Mouse (Mus musculus) hindbrain, embryonic 11.5 days (tissue): ENCODE measurements around the gene Hinfp. TPM values are rescaled to one million over a fixed set of nuclear protein-coding genes. Genes with fewer than 3 reads are reported as not detected.

ENCODE experiments used
- ATAC-seq: fragments of 200-750 bp; cut with Nextera tagmentation; 2 replicates; pipeline ENCODE4 v1.8.0; 2017; ENCODE audit warnings: mild to moderate bottlenecking, moderate TSS enrichment, moderate library complexity; ENCODE audit not compliant: low FRiP score
- DNase-seq: peaks from one replicate; pipeline ENCODE4 v3.0.0-alpha.2; 2015; ENCODE audit warnings: low spot score
- H3K27ac ChIP-seq: fragments of 300-500 bp; sonication (generic); 2 replicates; pipeline ENCODE4 v1.5.1; 2014; ENCODE audit warnings: mild to moderate bottlenecking, low read depth, low read length
- H3K27me3 ChIP-seq: fragments of 300-500 bp; sonication (generic); 2 replicates; pipeline ENCODE4 v1.6.1; 2014; ENCODE audit warnings: mild to moderate bottlenecking, low read length, moderate library complexity, mixed read lengths; ENCODE audit not compliant: control insufficient read depth, insufficient read depth
- H3K36me3 ChIP-seq: fragments of 300-500 bp; sonication (generic); 2 replicates; pipeline ENCODE4 v1.6.1; 2014; ENCODE audit warnings: mild to moderate bottlenecking, low read length, moderate library complexity, mixed read lengths; ENCODE audit not compliant: control insufficient read depth, insufficient read depth
- H3K4me1 ChIP-seq: fragments of 300-500 bp; sonication (generic); replicated peaks from 2 replicates; pipeline ENCODE4 v1.6.1; 2014; ENCODE audit warnings: low read length, mixed read lengths; ENCODE audit not compliant: control insufficient read depth, insufficient read depth
- H3K4me2 ChIP-seq: fragments of 300-500 bp; sonication (generic); replicated peaks from 2 replicates; pipeline ENCODE4 v1.6.1; 2014; ENCODE audit warnings: mild to moderate bottlenecking, low read depth, low read length
- H3K4me3 ChIP-seq: fragments of 300-500 bp; sonication (generic); 2 replicates; pipeline ENCODE4 v1.5.1; 2014; ENCODE audit warnings: low read depth, low read length
- H3K9ac ChIP-seq: fragments of 300-500 bp; sonication (generic); 2 replicates; pipeline ENCODE4 v1.6.1; 2014; ENCODE audit warnings: low read depth, low read length
- H3K9me3 ChIP-seq: fragments of 300-500 bp; sonication (generic); 2 replicates; pipeline ENCODE4 v1.6.1; 2016; ENCODE audit warnings: low read length; ENCODE audit not compliant: control insufficient read depth
- WGBS: fragments of 180-500 bp; shearing (Covaris S2); extraction: QIAGEN DNeasy Blood & Tissue Kit; methylation state at CpG from one replicate; pipeline ENCODE4 v1.1.7; 2014; 5-methylcytosine and 5-hydroxymethylcytosine counted together
- polyA plus RNA-seq: library from polyadenylated mRNA; unstranded; fragments of >200 nt; fragmentation: Nextera tagmentation; extraction: Ambion mirVana; gene quantifications from 2 replicates; pipeline ENCODE4 v1.2.1, GENCODE M21; 2014

The Hinfp gene
- polyA plus RNA-seq, 1 experiment from 2014 or later: 23.2 TPM

- H3K4me2 ChIP-seq: no peak within 1 kb of the TSS
- 76% methylated on average over 10 of the region's 10 CpGs for WGBS
- ATAC-seq: no peak
- no peaks in the 10 kb centered on the region for H3K27me3 ChIP-seq
- no peak within 1 kb of the TSS for H3K9ac ChIP-seq
- DNase-seq: no peak
- H3K4me1 ChIP-seq: no peaks in the 10 kb centered on the region; the same call in none of the 2 replicates
- no peak within 1 kb of the TSS for H3K4me3 ChIP-seq
- H3K27ac ChIP-seq: no peak within 1 kb of the TSS
- no peaks in the 10 kb centered on the region for H3K36me3 ChIP-seq
- H3K9me3 ChIP-seq: no peaks in the 10 kb centered on the region
Measured at GRCm38 (mm10) chr9:44251314-44251713, 54.2 kb downstream of the Hinfp start, which contains the start of gene Pdzd3. Pdzd3 (minus strand) TSS chr9:44251471.

- no peak for DNase-seq
- no peak overlapping the region for H3K27ac ChIP-seq
Measured at GRCm38 (mm10) chr9:44250445-44250844, 55.0 kb downstream of the Hinfp start.

GRCm38 (mm10) chr9:44249181-44250146, 56.0 kb downstream of the Hinfp start:
- 0 out of 2 replicates have a peak, but pooled peaks have one; percentile 33 for ATAC-seq
- no peaks in the 10 kb centered on the region; the same call in 1 of the 2 replicates for H3K4me1 ChIP-seq
- H3K4me3 ChIP-seq: no peak overlapping the region
- H3K9ac ChIP-seq: no peak overlapping the region
- H3K36me3 ChIP-seq: no peaks in the 10 kb centered on the region
- no peak overlapping the region for H3K4me2 ChIP-seq
- WGBS: 47% methylated on average over 26 of the region's 26 CpGs
- H3K27me3 ChIP-seq: no peaks in the 10 kb centered on the region
- no peaks in the 10 kb centered on the region for H3K9me3 ChIP-seq
- peak; percentile 62 for DNase-seq
- no peak overlapping the region for H3K27ac ChIP-seq

More at GRCm38 (mm10) chr9:44250445-44250844, 55.0 kb downstream of the Hinfp start:
- ATAC-seq: no peak
- no peak overlapping the region for H3K9ac ChIP-seq
- no peaks in the 10 kb centered on the region for H3K27me3 ChIP-seq
- no peak overlapping the region for H3K4me2 ChIP-seq
- no peak overlapping the region for H3K4me3 ChIP-seq
- no peaks in the 10 kb centered on the region for H3K9me3 ChIP-seq
- 56% methylated on average over 4 of the region's 4 CpGs for WGBS
- no peaks in the 10 kb centered on the region; the same call in none of the 2 replicates for H3K4me1 ChIP-seq
- H3K36me3 ChIP-seq: no peaks in the 10 kb centered on the region

- Histone ChIP-seq H3K4me3 (no peak overlapping the region), H3K36me3 (no peaks in the 10 kb centered on the region), H3K9ac (no peak overlapping the region), H3K9me3 (no peaks in the 10 kb centered on the region), H3K27ac (no peak overlapping the region), H3K4me2 (no peak overlapping the region), H3K27me3 (no peaks in the 10 kb centered on the region), H3K4me1 (no peaks in the 10 kb centered on the region; the same call in 1 of the 2 replicates)
- WGBS: 88% methylated on average over 6 of the region's 6 CpGs
- no peak for DNase-seq
- no peak for ATAC-seq
Measured at GRCm38 (mm10) chr9:44247907-44248306, 57.6 kb downstream of the Hinfp start.

- H3K4me1 ChIP-seq: no peaks in the 10 kb centered on the region
- no peaks in the 10 kb centered on the region for H3K9me3 ChIP-seq
- H3K9ac ChIP-seq: no peak overlapping the region
- no peak overlapping the region for H3K27ac ChIP-seq
- H3K36me3 ChIP-seq: no peaks in the 10 kb centered on the region
- H3K4me3 ChIP-seq: no peak overlapping the region
- no peak for ATAC-seq
- H3K27me3 ChIP-seq: no peaks in the 10 kb centered on the region
- no peak overlapping the region for H3K4me2 ChIP-seq
- 63% methylated on average over 2 of the region's 2 CpGs for WGBS
- DNase-seq: no peak
Measured at GRCm38 (mm10) chr9:44243621-44244020, 61.9 kb downstream of the Hinfp start.

Other genes with a start within 250 kb of the Hinfp start
- gene Usp2, start 238.7 kb downstream of the Hinfp start, polyA plus RNA-seq: 11.4 and 13.9 TPM in 2 replicates
- gene Mfrp, start 203.9 kb downstream of the Hinfp start, polyA plus RNA-seq: 0.10 and 0.23 TPM in 2 replicates
- gene C1qtnf5, start 198.4 kb downstream of the Hinfp start, polyA plus RNA-seq: 0.82 and 1.2 TPM in 2 replicates
- 0.29 and 0.38 TPM in 2 replicates for gene Gm49380, start 192.2 kb downstream of the Hinfp start, polyA plus RNA-seq
- gene Rnf26, start 192.2 kb downstream of the Hinfp start, polyA plus RNA-seq: 43.7 and 51.8 TPM in 2 replicates
- gene Mcam, start 171.2 kb downstream of the Hinfp start, polyA plus RNA-seq: 13.0 and 14.3 TPM in 2 replicates
- 22.7 and 24.7 TPM in 2 replicates for gene Cbl, start 71.6 kb downstream of the Hinfp start, polyA plus RNA-seq
- gene Ccdc153, start 65.0 kb downstream of the Hinfp start, polyA plus RNA-seq: not detected in 2 replicates
- 0.13 TPM in 1 of 2 replicates, not detected in the other for gene Pdzd3, start 54.2 kb downstream of the Hinfp start, polyA plus RNA-seq
- 1.9 and 2.9 TPM in 2 replicates for gene Nlrx1, start 37.1 kb downstream of the Hinfp start, polyA plus RNA-seq
- 2.9 and 5.7 TPM in 2 replicates for gene Abcg4, start 17.1 kb downstream of the Hinfp start, polyA plus RNA-seq
- 10.1 and 11.4 TPM in 2 replicates for gene C2cd2l, start 14.6 kb upstream of the Hinfp start, polyA plus RNA-seq
- 47.7 and 51.6 TPM in 2 replicates for gene Dpagt1, start 20.3 kb upstream of the Hinfp start, polyA plus RNA-seq
- gene H2afx, start 29.0 kb upstream of the Hinfp start, polyA plus RNA-seq: 340 and 346 TPM in 2 replicates
- gene Hmbs, start 38.6 kb upstream of the Hinfp start, polyA plus RNA-seq: 134 and 151 TPM in 2 replicates
- 23.4 and 31.5 TPM in 2 replicates for gene Vps11, start 56.0 kb upstream of the Hinfp start, polyA plus RNA-seq
- gene Hyou1, start 73.8 kb upstream of the Hinfp start, polyA plus RNA-seq: 29.7 and 31.8 TPM in 2 replicates
- 27.9 and 31.5 TPM in 2 replicates for gene Slc37a4, start 91.2 kb upstream of the Hinfp start, polyA plus RNA-seq
- gene Rps25, start 101.5 kb upstream of the Hinfp start, polyA plus RNA-seq: 1,535 and 1,670 TPM in 2 replicates
- gene Trappc4, start 101.9 kb upstream of the Hinfp start, polyA plus RNA-seq: 255 and 264 TPM in 2 replicates
- 21.7 and 22.0 TPM in 2 replicates for gene Ccdc84, start 112.9 kb upstream of the Hinfp start, polyA plus RNA-seq
- not detected in 2 replicates for gene Foxr1, start 135.5 kb upstream of the Hinfp start, polyA plus RNA-seq
- 0.83 TPM in 1 of 2 replicates, not detected in the other for gene Upk2, start 149.3 kb upstream of the Hinfp start, polyA plus RNA-seq
- gene Bcl9l, start 177.2 kb upstream of the Hinfp start, polyA plus RNA-seq: 8.6 and 10.1 TPM in 2 replicates